Mouse (Mus musculus): ENCODE measurements around the gene Bcl2l14. TPM values are rescaled to one million over a fixed set of nuclear protein-coding genes. Genes with fewer than 3 reads are reported as not detected.

Bcl2l14 gene
- total and polyA plus RNA-seq, 3 experiments = not detected

- DNase-seq = peak; percentile 47
These were observed 7.0 kb downstream of the Bcl2l14 start for GRCm38 (mm10) chr6:134402914-134403683.

GRCm38 (mm10) chr6:134403684-134404070 lies 7.6 kb downstream of the Bcl2l14 start:
- DNase-seq = no peak

- no peak for DNase-seq
These were observed 11.1 kb downstream of the Bcl2l14 start for GRCm38 (mm10) chr6:134407226-134407625.

GRCm38 (mm10) chr6:134413706-134414531 lies 17.8 kb downstream of the Bcl2l14 start:
- DNase-seq = peak; percentile 52

- DNase-seq = no peak
These were observed 18.4 kb downstream of the Bcl2l14 start for GRCm38 (mm10) chr6:134414532-134414883.

GRCm38 (mm10) chr6:134416556-134417105 lies 20.5 kb downstream of the Bcl2l14 start:
- no peak for DNase-seq

GRCm38 (mm10) chr6:134417886-134418285 lies 21.8 kb downstream of the Bcl2l14 start:
- DNase-seq = no peak

GRCm38 (mm10) chr6:134420375-134420774 lies 24.3 kb downstream of the Bcl2l14 start:
- no peak for DNase-seq

- DNase-seq = peak; percentile 59
These were observed 25.8 kb downstream of the Bcl2l14 start for GRCm38 (mm10) chr6:134421921-134422320.

- DNase-seq = peak; percentile 70
These were observed 29.1 kb downstream of the Bcl2l14 start for GRCm38 (mm10) chr6:134425216-134425717.

GRCm38 (mm10) chr6:134427165-134427564 lies 31.0 kb downstream of the Bcl2l14 start:
- DNase-seq = no peak

GRCm38 (mm10) chr6:134428455-134428854 lies 32.3 kb downstream of the Bcl2l14 start:
- no peak for DNase-seq

GRCm38 (mm10) chr6:134430161-134430799 lies 34.2 kb downstream of the Bcl2l14 start:
- DNase-seq = no peak

- DNase-seq = no peak
These were observed 35.5 kb downstream of the Bcl2l14 start for GRCm38 (mm10) chr6:134431583-134431982.

GRCm38 (mm10) chr6:134433281-134433680 lies 37.2 kb downstream of the Bcl2l14 start:
- no peak for DNase-seq

- no peak for DNase-seq
These were observed 37.9 kb downstream of the Bcl2l14 start for GRCm38 (mm10) chr6:134434044-134434443.

GRCm38 (mm10) chr6:134434866-134435390 lies 38.8 kb downstream of the Bcl2l14 start:
- no peak for DNase-seq

- no peak for DNase-seq
These were observed 40.8 kb downstream of the Bcl2l14 start for GRCm38 (mm10) chr6:134436955-134437354.

GRCm38 (mm10) chr6:134439401-134440021 lies 43.4 kb downstream of the Bcl2l14 start:
- no peak for DNase-seq

GRCm38 (mm10) chr6:134440023-134440422 lies 43.9 kb downstream of the Bcl2l14 start:
- no peak for DNase-seq

- DNase-seq = no peak
These were observed 45.6 kb downstream of the Bcl2l14 start for GRCm38 (mm10) chr6:134441716-134442115.

All from adrenal gland, adult 2 months (tissue).